Mouse (Mus musculus) embryonic facial prominence, embryonic 10.5 days (tissue): ENCODE measurements at regions not wholly inside any gene's neighbourhood (a gene's known extent, or its start where the extent isn't known, plus 50 kb on each side); places are given as distances from the start of the nearest gene placed in this dataset.

Experiments used
- DNase-seq: peaks from one replicate; pipeline ENCODE4 v3.0.0-alpha.2; 2017; ENCODE audit warnings: low spot score
- H3K27ac ChIP-seq: fragments of 300-500 bp; sonication (generic); replicated peaks from 2 replicates; pipeline ENCODE4 v1.5.1; 2016; ENCODE audit warnings: mild to moderate bottlenecking
- H3K27me3 ChIP-seq: fragments of 300-500 bp; sonication (generic); replicated peaks from 2 replicates; pipeline ENCODE4 v1.6.1; 2016; ENCODE audit warnings: low read depth, mild to moderate bottlenecking; ENCODE audit not compliant: poor library complexity, severe bottlenecking
- H3K36me3 ChIP-seq: fragments of 300-500 bp; sonication (generic); replicated peaks from 2 replicates; pipeline ENCODE4 v1.6.1; 2016; ENCODE audit warnings: mild to moderate bottlenecking, moderate library complexity
- H3K4me1 ChIP-seq: fragments of 300-500 bp; sonication (generic); 2 replicates; pipeline ENCODE4 v1.6.1; 2016
- H3K4me3 ChIP-seq: fragments of 300-500 bp; sonication (generic); 2 replicates; pipeline ENCODE4 v1.5.1; 2016; ENCODE audit warnings: mild to moderate bottlenecking, moderate library complexity
- H3K9me3 ChIP-seq: fragments of 300-500 bp; sonication (generic); 2 replicates; pipeline ENCODE4 v1.6.1; 2016; ENCODE audit warnings: mild to moderate bottlenecking
- WGBS: fragments of 180-500 bp; shearing (Covaris S2); methylation state at CpG from one replicate; pipeline ENCODE4 v1.1.7; 2016; 5-methylcytosine and 5-hydroxymethylcytosine counted together

DNA sequence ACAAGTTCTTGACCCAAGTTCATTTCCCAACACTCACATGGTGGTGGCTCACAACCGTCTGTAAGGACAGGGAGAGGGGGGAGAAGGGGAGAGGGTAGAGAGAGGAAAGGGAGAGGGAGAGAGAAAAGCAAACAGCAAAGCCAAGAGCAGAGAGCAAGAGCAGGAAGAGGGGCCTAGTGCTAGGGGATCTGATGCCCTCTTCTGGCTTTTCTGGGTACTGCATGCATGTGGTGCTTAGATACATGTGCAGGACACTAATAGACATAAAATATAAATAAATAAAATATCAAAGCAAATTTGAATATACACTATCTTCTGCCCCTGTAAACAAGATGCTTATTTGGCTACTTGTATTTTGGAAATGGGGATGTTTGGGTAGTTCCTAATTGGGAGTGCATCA, 91.2 kb downstream of the Rnf138rt1 start:
- DNase-seq: peak; percentile 53
- no peaks in the 10 kb centered on the region for H3K9me3 ChIP-seq
- WGBS: 17% methylated on average over 1 of the region's 1 CpGs

More for the DNA sequence above, 91.2 kb downstream of the Rnf138rt1 start:
- Histone ChIP-seq H3K27ac (no peak overlapping the region), H3K4me1 (no peaks in the 10 kb centered on the region), H3K27me3 (peaks cover 52% of the 10 kb centered on the region; the same call in 1 of the 2 replicates), H3K4me3 (no peak overlapping the region), H3K36me3 (no peaks in the 10 kb centered on the region)
